Mouse (Mus musculus): ENCODE results near the gene B230219D22Rik.

- no peak for TF ChIP-seq CTCF (IDR thresholded peaks at IDR 0.05; ENCODE audit: extremely low read depth, insufficient read depth, insufficient read length, insufficient replicate concordance)
- TF ChIP-seq POLR2A (IDR thresholded peaks at IDR 0.05; ENCODE audit: low read depth, low read length): no peak
Observed at GRCm38 (mm10) chr13:55732121-55732520, 39.2 kb downstream of the B230219D22Rik start.

Measured in spleen, adult 2 months (tissue).